ENCODE assay signal across 25 mouse cellular contexts in genomic region chr14:107901823-107902222, GRCm38 (mm10).
"Had no signal": no experiment of that assay in that cellular context is flagged by ENCODE, and none has a peak within 500 bp of the region (broad histone marks: within the 10 kb centered on the region; RNA-seq: fewer than 3 reads in every experiment).

No protein-coding gene starts in this region.

- H3K27me3 ChIP-seq: embryonic facial prominence, embryonic 12.5 days; embryonic facial prominence, embryonic 13.5 days; embryonic facial prominence, embryonic 15.5 days; forebrain, embryonic 12.5 days; forebrain, embryonic 13.5 days; forebrain, embryonic 15.5 days had no signal

- H3K36me3 ChIP-seq: embryonic facial prominence, embryonic 10.5 days; embryonic facial prominence, embryonic 12.5 days; embryonic facial prominence, embryonic 13.5 days; embryonic facial prominence, embryonic 15.5 days; forebrain, embryonic 10.5 days; forebrain, embryonic 12.5 days; forebrain, embryonic 15.5 days; heart, embryonic 10.5 days had no signal

- H3K27ac ChIP-seq: embryonic facial prominence, embryonic 10.5 days; embryonic facial prominence, embryonic 12.5 days; embryonic facial prominence, embryonic 13.5 days; embryonic facial prominence, embryonic 15.5 days; forebrain, embryonic 10.5 days; forebrain, embryonic 12.5 days; forebrain, embryonic 13.5 days; forebrain, embryonic 15.5 days; gastrocnemius, adult 2 months; heart, adult 2 months; heart, embryonic 10.5 days had no signal

- H3K9ac ChIP-seq: embryonic facial prominence, embryonic 12.5 days; embryonic facial prominence, embryonic 13.5 days; embryonic facial prominence, embryonic 15.5 days; forebrain, embryonic 12.5 days; forebrain, embryonic 13.5 days; forebrain, embryonic 15.5 days; forebrain, postnatal 0 days had no signal

- DNase-seq: cerebellum, adult 9-11 months; cerebellum, postnatal 10 days; cerebellum, postnatal 14 days; cerebellum, postnatal 25 days; cerebellum, postnatal 36 days; embryo, embryonic 11 days; forebrain, postnatal 0 days; gastrocnemius, adult 2 months; gastrocnemius, postnatal 10 days; gastrocnemius, postnatal 14 days; gastrocnemius, postnatal 25 days; gastrocnemius, postnatal 36 days; heart, adult 11 months; heart, adult 18-20 months; heart, adult 2 months had no signal

- H3K9me3 ChIP-seq: embryonic facial prominence, embryonic 10.5 days; embryonic facial prominence, embryonic 12.5 days; embryonic facial prominence, embryonic 13.5 days; embryonic facial prominence, embryonic 15.5 days; forebrain, embryonic 10.5 days; forebrain, embryonic 12.5 days; forebrain, embryonic 13.5 days; forebrain, embryonic 15.5 days; heart, embryonic 10.5 days had no signal

- H3K4me1 ChIP-seq: embryonic facial prominence, embryonic 10.5 days; embryonic facial prominence, embryonic 12.5 days; embryonic facial prominence, embryonic 13.5 days; embryonic facial prominence, embryonic 15.5 days; forebrain, embryonic 10.5 days; forebrain, embryonic 12.5 days; forebrain, embryonic 13.5 days; forebrain, embryonic 15.5 days; heart, embryonic 10.5 days had no signal

- H3K4me3 ChIP-seq: embryonic facial prominence, embryonic 10.5 days; embryonic facial prominence, embryonic 12.5 days; embryonic facial prominence, embryonic 13.5 days; embryonic facial prominence, embryonic 15.5 days; erythroblast, embryonic 14.5 days; forebrain, embryonic 10.5 days; forebrain, embryonic 12.5 days; forebrain, embryonic 13.5 days; forebrain, embryonic 15.5 days; gastrocnemius, adult 2 months; heart, adult 2 months; heart, embryonic 10.5 days had no signal
